Mouse (Mus musculus): ENCODE data around the gene Hmgn3. TPM values are rescaled to one million over a fixed set of nuclear protein-coding genes. Genes with fewer than 3 reads are reported as not detected.

Gene Hmgn3
- polyA plus RNA-seq, 1 experiment from 2014 or later, result 207 TPM

GRCm38 (mm10) chr9:83110406-83111116, 35.9 kb downstream of the Hmgn3 start:
- Histone ChIP-seq H3K9me3 (ENCODE audit: control insufficient read depth, low read length) (no peaks in the 10 kb centered on the region), H3K36me3 (ENCODE audit: control insufficient read depth, insufficient read depth, low read length) (no peaks in the 10 kb centered on the region)
- 88% methylated on average over 9 of the region's 9 CpGs for WGBS

GRCm38 (mm10) chr9:83109705-83110104, 36.8 kb downstream of the Hmgn3 start:
- H3K4me2 ChIP-seq (ENCODE audit: low read depth, low read length, severe bottlenecking), result no peak overlapping the region
- DNase-seq (ENCODE audit: low spot score) (no peak), ATAC-seq (replicated peaks; ENCODE audit: low FRiP score) (no peak)
- no peak overlapping the region for H3K4me3 ChIP-seq (ENCODE audit: low read depth, low read length)
- no peaks in the 10 kb centered on the region for H3K36me3 ChIP-seq (ENCODE audit: control insufficient read depth, insufficient read depth, low read length)
- WGBS, result 95% methylated on average over 6 of the region's 6 CpGs
- no peak overlapping the region for H3K27ac ChIP-seq (ENCODE audit: low read depth, low read length)
- no peaks in the 10 kb centered on the region for H3K27me3 ChIP-seq (ENCODE audit: control insufficient read depth, insufficient read depth, low read length)
- no peak overlapping the region for H3K9ac ChIP-seq (ENCODE audit: low read length)
- H3K4me1 ChIP-seq (replicated peaks; ENCODE audit: control insufficient read depth, insufficient read depth, low read length), result no peaks in the 10 kb centered on the region
- H3K9me3 ChIP-seq (ENCODE audit: control insufficient read depth, low read length), result no peaks in the 10 kb centered on the region

More at GRCm38 (mm10) chr9:83110406-83111116, 35.9 kb downstream of the Hmgn3 start:
- Histone ChIP-seq H3K27me3 (ENCODE audit: control insufficient read depth, insufficient read depth, low read length) (no peaks in the 10 kb centered on the region), H3K4me1 (replicated peaks; ENCODE audit: control insufficient read depth, insufficient read depth, low read length) (no peaks in the 10 kb centered on the region), H3K9ac (ENCODE audit: low read length) (no peak overlapping the region), H3K27ac (ENCODE audit: low read depth, low read length) (no peak overlapping the region), H3K4me3 (ENCODE audit: low read depth, low read length) (no peak overlapping the region), H3K4me2 (ENCODE audit: low read depth, low read length, severe bottlenecking) (no peak overlapping the region)
- DNase-seq (ENCODE audit: low spot score) (no peak), ATAC-seq (replicated peaks; ENCODE audit: low FRiP score) (no peak)

GRCm38 (mm10) chr9:83108821-83109220, 37.7 kb downstream of the Hmgn3 start:
- no peaks in the 10 kb centered on the region for H3K27me3 ChIP-seq (ENCODE audit: control insufficient read depth, insufficient read depth, low read length)
- DNase-seq (ENCODE audit: low spot score) (no peak), ATAC-seq (replicated peaks; ENCODE audit: low FRiP score) (no peak)
- no peaks in the 10 kb centered on the region for H3K9me3 ChIP-seq (ENCODE audit: control insufficient read depth, low read length)
- no peak overlapping the region for H3K4me2 ChIP-seq (ENCODE audit: low read depth, low read length, severe bottlenecking)
- H3K4me1 ChIP-seq (replicated peaks; ENCODE audit: control insufficient read depth, insufficient read depth, low read length), result no peaks in the 10 kb centered on the region
- H3K4me3 ChIP-seq (ENCODE audit: low read depth, low read length), result no peak overlapping the region
- H3K36me3 ChIP-seq (ENCODE audit: control insufficient read depth, insufficient read depth, low read length), result no peaks in the 10 kb centered on the region
- WGBS, result 86% methylated on average over 3 of the region's 3 CpGs
- no peak overlapping the region for H3K9ac ChIP-seq (ENCODE audit: low read length)
- H3K27ac ChIP-seq (ENCODE audit: low read depth, low read length), result no peak overlapping the region

- Histone ChIP-seq H3K36me3 (ENCODE audit: control insufficient read depth, insufficient read depth, low read length) (no peaks in the 10 kb centered on the region), H3K4me3 (ENCODE audit: low read depth, low read length) (no peak overlapping the region), H3K4me2 (ENCODE audit: low read depth, low read length, severe bottlenecking) (no peak overlapping the region), H3K4me1 (replicated peaks; ENCODE audit: control insufficient read depth, insufficient read depth, low read length) (peaks cover 6% of the 10 kb centered on the region; the same call in 1 of the 2 replicates), H3K27me3 (ENCODE audit: control insufficient read depth, insufficient read depth, low read length) (no peaks in the 10 kb centered on the region), H3K27ac (ENCODE audit: low read depth, low read length) (no peak overlapping the region), H3K9ac (ENCODE audit: low read length) (no peak overlapping the region), H3K9me3 (ENCODE audit: control insufficient read depth, low read length) (no peaks in the 10 kb centered on the region)
- no peak for DNase-seq (ENCODE audit: low spot score)
- 89% methylated on average over 3 of the region's 3 CpGs for WGBS
- no peak for ATAC-seq (replicated peaks; ENCODE audit: low FRiP score)
Measured at GRCm38 (mm10) chr9:83103785-83104184, 42.7 kb downstream of the Hmgn3 start.

- Histone ChIP-seq H3K4me1 (replicated peaks; ENCODE audit: control insufficient read depth, insufficient read depth, low read length) (peaks cover 13% of the 10 kb centered on the region; the same call in 1 of the 2 replicates), H3K9ac (ENCODE audit: low read length) (no peak overlapping the region), H3K4me3 (ENCODE audit: low read depth, low read length) (no peak overlapping the region), H3K27ac (ENCODE audit: low read depth, low read length) (no peak overlapping the region), H3K9me3 (ENCODE audit: control insufficient read depth, low read length) (no peaks in the 10 kb centered on the region), H3K36me3 (ENCODE audit: control insufficient read depth, insufficient read depth, low read length) (no peaks in the 10 kb centered on the region), H3K27me3 (ENCODE audit: control insufficient read depth, insufficient read depth, low read length) (no peaks in the 10 kb centered on the region), H3K4me2 (ENCODE audit: low read depth, low read length, severe bottlenecking) (no peak overlapping the region)
- DNase-seq (ENCODE audit: low spot score) (no peak), ATAC-seq (replicated peaks; ENCODE audit: low FRiP score) (no peak)
- 83% methylated on average over 3 of the region's 3 CpGs for WGBS
Measured at GRCm38 (mm10) chr9:83101691-83102090, 44.8 kb downstream of the Hmgn3 start.

- no peaks in the 10 kb centered on the region for H3K27me3 ChIP-seq (ENCODE audit: control insufficient read depth, insufficient read depth, low read length)
- ATAC-seq (replicated peaks; ENCODE audit: low FRiP score), result no peak
- 88% methylated on average over 3 of the region's 3 CpGs for WGBS
Measured at GRCm38 (mm10) chr9:83100786-83101185, 45.7 kb downstream of the Hmgn3 start.

GRCm38 (mm10) chr9:83098652-83099307, 47.7 kb downstream of the Hmgn3 start:
- 27% methylated on average over 12 of the region's 12 CpGs for WGBS
- no peak overlapping the region for H3K27ac ChIP-seq (ENCODE audit: low read depth, low read length)
- H3K9me3 ChIP-seq (ENCODE audit: control insufficient read depth, low read length), result no peaks in the 10 kb centered on the region
- no peaks in the 10 kb centered on the region for H3K27me3 ChIP-seq (ENCODE audit: control insufficient read depth, insufficient read depth, low read length)
- peaks cover 13% of the 10 kb centered on the region; the same call in 1 of the 2 replicates for H3K4me1 ChIP-seq (replicated peaks; ENCODE audit: control insufficient read depth, insufficient read depth, low read length)
- no peak overlapping the region for H3K4me3 ChIP-seq (ENCODE audit: low read depth, low read length)
- peak; percentile 64 for DNase-seq (ENCODE audit: low spot score)
- no peaks in the 10 kb centered on the region for H3K36me3 ChIP-seq (ENCODE audit: control insufficient read depth, insufficient read depth, low read length)
- H3K9ac ChIP-seq (ENCODE audit: low read length), result no peak overlapping the region
- H3K4me2 ChIP-seq (ENCODE audit: low read depth, low read length, severe bottlenecking), result peak overlapping the region; percentile 20; the same call in 1 of the 2 replicates
- peak; percentile 86 for ATAC-seq (replicated peaks; ENCODE audit: low FRiP score)

More at GRCm38 (mm10) chr9:83100786-83101185, 45.7 kb downstream of the Hmgn3 start:
- Histone ChIP-seq H3K36me3 (ENCODE audit: control insufficient read depth, insufficient read depth, low read length) (no peaks in the 10 kb centered on the region), H3K4me3 (ENCODE audit: low read depth, low read length) (no peak overlapping the region), H3K4me2 (ENCODE audit: low read depth, low read length, severe bottlenecking) (no peak overlapping the region), H3K9ac (ENCODE audit: low read length) (no peak overlapping the region), H3K4me1 (replicated peaks; ENCODE audit: control insufficient read depth, insufficient read depth, low read length) (peaks cover 13% of the 10 kb centered on the region; the same call in 1 of the 2 replicates), H3K9me3 (ENCODE audit: control insufficient read depth, low read length) (no peaks in the 10 kb centered on the region), H3K27ac (ENCODE audit: low read depth, low read length) (no peak overlapping the region)
- no peak for DNase-seq (ENCODE audit: low spot score)

- no peak overlapping the region for H3K4me2 ChIP-seq (ENCODE audit: low read depth, low read length, severe bottlenecking)
- H3K9me3 ChIP-seq (ENCODE audit: control insufficient read depth, low read length), result no peaks in the 10 kb centered on the region
- no peak overlapping the region for H3K9ac ChIP-seq (ENCODE audit: low read length)
- H3K27me3 ChIP-seq (ENCODE audit: control insufficient read depth, insufficient read depth, low read length), result no peaks in the 10 kb centered on the region
- WGBS, result 23% methylated on average over 8 of the region's 8 CpGs
- no peaks in the 10 kb centered on the region for H3K36me3 ChIP-seq (ENCODE audit: control insufficient read depth, insufficient read depth, low read length)
- no peak overlapping the region for H3K27ac ChIP-seq (ENCODE audit: low read depth, low read length)
- peaks cover 13% of the 10 kb centered on the region; the same call in 1 of the 2 replicates for H3K4me1 ChIP-seq (replicated peaks; ENCODE audit: control insufficient read depth, insufficient read depth, low read length)
- DNase-seq (ENCODE audit: low spot score) (no peak), ATAC-seq (replicated peaks; ENCODE audit: low FRiP score) (no peak)
- H3K4me3 ChIP-seq (ENCODE audit: low read depth, low read length), result no peak overlapping the region
Measured at GRCm38 (mm10) chr9:83097816-83098215, 48.7 kb downstream of the Hmgn3 start.

All from forebrain, embryonic 11.5 days (tissue).